ENCODE assay signal across 8 mouse cellular contexts in genomic region chr4:122808108-122808507, GRCm38 (mm10). TPM values are rescaled to one million over a fixed set of nuclear protein-coding genes. Genes with fewer than 3 reads are reported as not detected.
A peak's percentile ranks its signal among the peaks of the same experiment; 100 is the strongest.
DNase-seq lines count a peak whose midpoint lies in the region; ATAC-seq and TF ChIP-seq lines count a peak whose summit lies in the region.

No protein-coding gene starts in this region.

- no peak overlapping the region for H3K27ac ChIP-seq in embryonic facial prominence, embryonic 10.5 days (replicated peaks)
- no peak overlapping the region for H3K27ac ChIP-seq in heart, embryonic 10.5 days
- H3K27ac ChIP-seq in kidney, embryonic 16.5 days (ENCODE audit: low read length) = no peak overlapping the region
- H3K27ac ChIP-seq in liver, embryonic 13.5 days = no peak overlapping the region
- H3K27ac ChIP-seq in neural tube, embryonic 13.5 days (replicated peaks) = no peak overlapping the region
- no peak overlapping the region for H3K27ac ChIP-seq in stomach, postnatal 0 days (replicated peaks)

- H3K4me3 ChIP-seq in embryonic facial prominence, embryonic 10.5 days = no peak overlapping the region
- no peak overlapping the region for H3K4me3 ChIP-seq in heart, embryonic 10.5 days
- H3K4me3 ChIP-seq in kidney, embryonic 16.5 days (ENCODE audit: low read length) = no peak overlapping the region
- H3K4me3 ChIP-seq in liver, embryonic 13.5 days (replicated peaks) = no peak overlapping the region
- no peak overlapping the region for H3K4me3 ChIP-seq in neural tube, embryonic 13.5 days
- no peak overlapping the region for H3K4me3 ChIP-seq in stomach, postnatal 0 days (ENCODE audit: low read depth, low read length)

- peak; percentile 94 for TF ChIP-seq CTCF in stomach, postnatal 0 days (IDR thresholded peaks at IDR 0.05; ENCODE audit: low read depth)

- no peak overlapping the region for H3K4me2 ChIP-seq in kidney, embryonic 16.5 days (replicated peaks; ENCODE audit: low read depth, low read length)
- no peak overlapping the region for H3K4me2 ChIP-seq in liver, embryonic 13.5 days
- no peak overlapping the region for H3K4me2 ChIP-seq in neural tube, embryonic 13.5 days
- no peak overlapping the region for H3K4me2 ChIP-seq in stomach, postnatal 0 days (replicated peaks; ENCODE audit: low read depth)

- H3K9ac ChIP-seq in kidney, embryonic 16.5 days (replicated peaks; ENCODE audit: low read length) = no peak overlapping the region
- H3K9ac ChIP-seq in liver, embryonic 13.5 days = no peak overlapping the region
- H3K9ac ChIP-seq in neural tube, embryonic 13.5 days = no peak overlapping the region
- H3K9ac ChIP-seq in stomach, postnatal 0 days (ENCODE audit: low read length) = no peak overlapping the region

- peak; percentile 84 to 85 for DNase-seq in B cell, adult 2 months
- peak; percentile 82 for DNase-seq in adrenal gland, postnatal 25 days
- peak; percentile 69 for DNase-seq in embryonic facial prominence, embryonic 10.5 days (ENCODE audit: low spot score)
- DNase-seq in heart, embryonic 10.5 days (ENCODE audit: low spot score) = peak; percentile 85
- peak; percentile 38 for DNase-seq in liver, embryonic 13.5 days
- DNase-seq in stomach, postnatal 0 days (ENCODE audit: low spot score) = peak; percentile 84

- TF ChIP-seq EP300 in stomach, postnatal 0 days (optimal IDR thresholded peaks at IDR 0.05) = no peak

- ATAC-seq in kidney, embryonic 16.5 days (ENCODE audit: low FRiP score, low TSS enrichment) = peak; percentile 51; the same call in 1 of the 2 replicates
- ATAC-seq in liver, embryonic 13.5 days (ENCODE audit: low read depth) = peak; percentile 33; the same call in 1 of the 2 replicates
- ATAC-seq in neural tube, embryonic 13.5 days (ENCODE audit: low read depth) = peak; percentile 75; the same call in 1 of the 2 replicates
- ATAC-seq in stomach, postnatal 0 days (ENCODE audit: low FRiP score, low TSS enrichment) = peak; percentile 79

- H3K36me3 ChIP-seq in embryonic facial prominence, embryonic 10.5 days (replicated peaks) = no peaks in the 10 kb centered on the region
- no peaks in the 10 kb centered on the region for H3K36me3 ChIP-seq in heart, embryonic 10.5 days
- no peaks in the 10 kb centered on the region for H3K36me3 ChIP-seq in kidney, embryonic 16.5 days (ENCODE audit: insufficient read depth, low read length)
- no peaks in the 10 kb centered on the region for H3K36me3 ChIP-seq in liver, embryonic 13.5 days
- no peaks in the 10 kb centered on the region for H3K36me3 ChIP-seq in neural tube, embryonic 13.5 days
- H3K36me3 ChIP-seq in stomach, postnatal 0 days (ENCODE audit: control insufficient read depth, insufficient read depth, low read length) = no peaks in the 10 kb centered on the region

- no peaks in the 10 kb centered on the region for H3K4me1 ChIP-seq in embryonic facial prominence, embryonic 10.5 days
- no peaks in the 10 kb centered on the region for H3K4me1 ChIP-seq in heart, embryonic 10.5 days
- H3K4me1 ChIP-seq in kidney, embryonic 16.5 days (ENCODE audit: insufficient read depth, low read length) = no peaks in the 10 kb centered on the region
- H3K4me1 ChIP-seq in liver, embryonic 13.5 days (replicated peaks) = peaks cover 20% of the 10 kb centered on the region
- no peaks in the 10 kb centered on the region for H3K4me1 ChIP-seq in neural tube, embryonic 13.5 days (replicated peaks)
- H3K4me1 ChIP-seq in stomach, postnatal 0 days (replicated peaks; ENCODE audit: control insufficient read depth, insufficient read depth) = no peaks in the 10 kb centered on the region

- H3K9me3 ChIP-seq in embryonic facial prominence, embryonic 10.5 days = no peaks in the 10 kb centered on the region
- no peaks in the 10 kb centered on the region for H3K9me3 ChIP-seq in heart, embryonic 10.5 days
- H3K9me3 ChIP-seq in kidney, embryonic 16.5 days (ENCODE audit: low read length) = no peaks in the 10 kb centered on the region
- no peaks in the 10 kb centered on the region for H3K9me3 ChIP-seq in liver, embryonic 13.5 days (replicated peaks)
- no peaks in the 10 kb centered on the region for H3K9me3 ChIP-seq in neural tube, embryonic 13.5 days
- H3K9me3 ChIP-seq in stomach, postnatal 0 days (ENCODE audit: control insufficient read depth, low read length) = no peaks in the 10 kb centered on the region

- 35% methylated on average over 4 of the region's 4 CpGs for WGBS in embryonic facial prominence, embryonic 10.5 days
- WGBS in heart, embryonic 10.5 days = 27% methylated on average over 4 of the region's 4 CpGs
- WGBS in kidney, embryonic 16.5 days = 24% methylated on average over 4 of the region's 4 CpGs
- 25% methylated on average over 4 of the region's 4 CpGs for WGBS in liver, embryonic 13.5 days (ENCODE audit: insufficient replicate concordance)
- 19% methylated on average over 4 of the region's 4 CpGs for WGBS in neural tube, embryonic 13.5 days
- 22% methylated on average over 4 of the region's 4 CpGs for WGBS in stomach, postnatal 0 days

- H3K27me3 ChIP-seq in embryonic facial prominence, embryonic 10.5 days (replicated peaks; ENCODE audit: low read depth, poor library complexity, severe bottlenecking) = no peaks in the 10 kb centered on the region
- no peaks in the 10 kb centered on the region for H3K27me3 ChIP-seq in heart, embryonic 10.5 days (ENCODE audit: insufficient read depth, poor library complexity, severe bottlenecking)
- H3K27me3 ChIP-seq in kidney, embryonic 16.5 days (ENCODE audit: insufficient read depth, low read length) = no peaks in the 10 kb centered on the region
- no peaks in the 10 kb centered on the region; the same call in 1 of the 2 replicates for H3K27me3 ChIP-seq in liver, embryonic 13.5 days
- no peaks in the 10 kb centered on the region for H3K27me3 ChIP-seq in neural tube, embryonic 13.5 days
- H3K27me3 ChIP-seq in stomach, postnatal 0 days (ENCODE audit: control insufficient read depth, insufficient read depth, low read length) = no peaks in the 10 kb centered on the region

RNA-seq across cellular contexts. Expression of gene Ppt1, which starts 27.9 kb away (rescaled TPM):
- 68.1 and 70.8 TPM in 2 replicates for total RNA-seq in adrenal gland, postnatal 25 days (2021)
- polyA plus RNA-seq in embryonic facial prominence, embryonic 10.5 days (2016; fragmentation: Nextera tagmentation; extraction: Ambion mirVana) = 50.6 and 53.4 TPM in 2 replicates
- polyA plus RNA-seq in heart, embryonic 10.5 days (2016; fragmentation: Nextera tagmentation; extraction: Ambion mirVana) = 55.0 and 64.3 TPM in 2 replicates
- polyA plus RNA-seq in kidney, embryonic 16.5 days (2015; fragmentation: Nextera tagmentation; extraction: Ambion mirVana) = 92.0 and 97.9 TPM in 2 replicates
- polyA plus RNA-seq in liver, embryonic 13.5 days (2015; fragmentation: Nextera tagmentation; extraction: Ambion mirVana) = 20.8 and 22.8 TPM in 2 replicates
- polyA plus RNA-seq in neural tube, embryonic 13.5 days (2015; fragmentation: Nextera tagmentation; extraction: Ambion mirVana) = 84.0 and 87.9 TPM in 2 replicates
- 46.8 and 50.7 TPM in 2 replicates for polyA plus RNA-seq in stomach, postnatal 0 days (2015; fragmentation: Nextera tagmentation; extraction: Ambion mirVana)
